Mouse (Mus musculus): ENCODE data around the gene Vmn1r204.
"Not testable (repeated sequence)": the region's sequence is repeated elsewhere in the genome, so short reads cannot be mapped to it uniquely, and the experiment has no call there.

Gene Vmn1r204

GRCm38 (mm10) chr13:22552898-22553297 is at the start of gene Vmn1r204:
TSS of gene Vmn1r204 (plus strand) at chr13:22553198.
- DNase-seq: not testable (repeated sequence)

GRCm38 (mm10) chr13:22505281-22505680 is 47.7 kb upstream of the Vmn1r204 start, which contains the start of gene Vmn1r202:
TSS of gene Vmn1r202 (minus strand) at chr13:22505381.
- no peak for DNase-seq

- no peak for DNase-seq
These were observed 35.2 kb upstream of the Vmn1r204 start, which contains the start of gene Vmn1r203 for GRCm38 (mm10) chr13:22517814-22518213. TSS of gene Vmn1r203 (plus strand) at chr13:22518114.

DNA sequence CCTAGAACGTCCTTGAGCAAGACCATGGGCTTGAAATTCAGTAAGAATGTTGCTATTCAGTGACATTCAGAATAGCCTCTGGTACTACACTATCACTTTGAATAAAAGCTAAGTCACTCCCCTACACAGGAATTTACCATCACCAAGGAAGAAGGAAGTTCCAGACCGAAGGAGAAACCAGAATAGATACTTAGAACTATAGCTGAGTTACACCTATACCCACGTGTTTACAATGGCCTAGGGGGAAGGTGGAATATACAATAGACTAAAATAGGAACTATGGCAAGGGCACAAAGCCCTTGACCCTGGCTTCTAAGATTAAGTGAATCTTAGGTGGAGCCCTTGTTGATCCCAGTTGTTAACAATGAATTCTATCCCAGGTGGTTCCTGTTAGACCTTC is 21.9 kb downstream of the Vmn1r204 start:
- DNase-seq: not testable (repeated sequence)

DNA sequence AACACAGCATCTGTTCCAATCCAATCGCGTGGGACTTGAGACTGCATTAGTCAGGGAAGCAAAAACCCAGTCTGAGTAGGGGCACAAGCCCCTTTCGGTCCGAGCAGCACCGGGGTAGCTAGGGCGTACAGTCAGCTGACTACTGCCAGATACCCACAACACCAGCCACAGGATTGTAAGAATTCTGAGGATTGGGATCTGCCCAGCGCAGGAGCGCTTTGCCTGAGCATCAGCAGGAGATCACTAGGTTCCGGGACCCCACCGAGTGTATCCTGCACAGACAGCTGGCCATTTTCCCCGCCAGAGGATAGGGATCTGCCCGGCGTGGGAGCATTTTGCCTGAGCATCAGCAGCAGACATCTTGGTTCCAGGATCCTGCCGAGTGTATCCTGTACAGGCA is 30.3 kb downstream of the Vmn1r204 start:
- DNase-seq: not testable (repeated sequence)

DNA sequence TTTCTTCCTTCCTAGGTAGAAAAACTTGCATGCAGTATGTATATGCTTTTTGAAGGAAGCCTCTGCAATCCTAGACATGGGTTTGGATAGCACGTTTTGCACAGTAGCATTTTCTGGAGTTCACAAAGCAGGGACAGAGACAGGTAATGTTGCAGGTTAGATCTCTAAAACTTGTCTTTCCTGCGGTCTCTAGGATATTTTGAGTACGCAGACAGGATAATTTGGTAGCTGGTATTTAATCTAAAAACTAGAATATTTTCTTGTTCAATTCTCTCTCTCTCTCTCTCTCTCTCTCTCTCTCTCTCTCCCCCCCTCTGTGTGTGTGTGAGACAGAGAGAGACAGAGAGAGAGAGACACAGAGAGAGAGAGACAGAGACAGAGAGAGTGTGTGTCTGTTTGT is 39.9 kb downstream of the Vmn1r204 start, which contains the start of gene Vmn1r205:
Gene Vmn1r205 (minus strand): TSS at position 101 of the 400 bp plus-strand sequence.
- no peak for DNase-seq
